In the genomic region with DNA sequence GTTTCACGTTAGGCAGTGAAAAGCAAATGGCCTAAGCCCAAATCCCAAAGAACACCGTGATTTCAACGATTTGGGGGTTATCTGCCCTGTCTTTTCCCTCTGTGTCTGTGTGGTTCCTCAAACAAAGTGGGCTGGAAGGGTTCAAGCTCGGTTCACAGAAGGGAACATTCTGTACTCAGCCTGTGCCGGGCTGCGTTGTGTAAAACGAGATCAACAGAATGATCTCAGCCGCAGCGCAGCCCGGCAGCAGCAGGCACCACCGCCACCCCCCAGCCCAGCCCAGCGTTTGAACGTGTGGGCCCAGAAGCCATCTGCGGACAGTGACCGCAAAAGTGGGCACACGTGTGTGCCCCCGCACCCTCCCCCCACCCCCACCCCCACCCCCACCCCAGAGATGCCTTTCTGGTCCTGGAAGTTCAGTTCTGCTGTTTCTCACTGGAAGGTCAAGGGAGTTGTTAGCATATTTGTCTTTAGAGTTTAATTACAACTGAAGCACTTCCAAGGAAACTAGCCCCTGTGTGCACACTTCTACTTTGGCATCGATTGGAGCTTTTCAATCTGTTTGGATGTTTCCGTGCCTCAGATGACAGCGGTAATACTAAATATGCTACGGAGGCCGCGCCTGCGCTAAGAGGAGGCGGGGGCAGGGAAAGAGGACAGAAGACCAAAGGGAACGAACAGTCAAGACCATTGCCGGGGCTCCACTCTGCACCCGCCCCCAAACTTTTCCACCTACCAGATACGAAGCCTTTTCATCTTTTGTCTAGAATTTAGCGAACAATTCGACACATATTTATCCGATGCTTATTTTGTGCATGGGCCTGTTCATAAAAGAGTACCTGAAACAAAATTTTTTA, we compare ENCODE assay signal across 8 mouse cellular contexts.
A peak's percentile ranks its signal among the peaks of the same experiment; 100 is the strongest.
DNase-seq lines count a peak whose midpoint lies in the region; ATAC-seq and TF ChIP-seq lines count a peak whose summit lies in the region.

No protein-coding gene starts in this region.

- peak; percentile 79; the same call in 1 of the 2 replicates for TF ChIP-seq POLR2A in lung, adult 2 months (IDR thresholded peaks at IDR 0.05; ENCODE audit: borderline replicate concordance, extremely low read depth, low read depth, low read length)
- TF ChIP-seq POLR2A in olfactory bulb, adult 2 months (IDR thresholded peaks at IDR 0.05; ENCODE audit: insufficient read depth, low read depth, low read length), result no peak

- peak overlapping the region; percentile 66 for H3K4me2 ChIP-seq in hindbrain, embryonic 13.5 days

- peak; percentile 87 for DNase-seq in R1 (ENCODE audit: low read depth, low spot score)
- DNase-seq in cerebellum, postnatal 36 days, result peak; percentile 70 to 71
- peak; percentile 94 for DNase-seq in gastrocnemius, adult 18-20 months (ENCODE audit: low spot score)
- DNase-seq in layer of hippocampus, adult 9-11 months, result peak; percentile 86
- peak; percentile 79 for DNase-seq in lung, adult 2 months
- peak; percentile 26 for DNase-seq in thymus, postnatal 14 days

- 2% methylated on average over 32 of the region's 32 CpGs for WGBS in hindbrain, embryonic 13.5 days
- 9% methylated on average over 32 of the region's 32 CpGs for WGBS in lung, adult 2 months
- WGBS in olfactory bulb, adult 2 months, result 12% methylated on average over 32 of the region's 32 CpGs

- H3K36me3 ChIP-seq in hindbrain, embryonic 13.5 days, result no peaks in the 10 kb centered on the region

- H3K27me3 ChIP-seq in hindbrain, embryonic 13.5 days, result peaks cover 4% of the 10 kb centered on the region; the same call in 1 of the 2 replicates

- peak overlapping the region; percentile 65 for H3K9ac ChIP-seq in hindbrain, embryonic 13.5 days

- H3K27ac ChIP-seq in hindbrain, embryonic 13.5 days, result 0 out of 2 replicates have a peak overlapping the region, but pooled peaks have one; percentile 35
- peak overlapping the region; percentile 68 for H3K27ac ChIP-seq in olfactory bulb, adult 2 months (ENCODE audit: insufficient read depth, low read depth, low read length)

- no peaks in the 10 kb centered on the region for H3K9me3 ChIP-seq in hindbrain, embryonic 13.5 days

- peak; percentile 85 for ATAC-seq in hindbrain, embryonic 13.5 days (ENCODE audit: low FRiP score)

- peaks cover 18% of the 10 kb centered on the region for H3K4me1 ChIP-seq in hindbrain, embryonic 13.5 days (replicated peaks)
- peaks cover 35% of the 10 kb centered on the region for H3K4me1 ChIP-seq in lung, adult 2 months (ENCODE audit: control insufficient read depth, insufficient read depth, low read length)
- H3K4me1 ChIP-seq in olfactory bulb, adult 2 months (ENCODE audit: control insufficient read depth, insufficient read depth, low read length), result peaks cover 16% of the 10 kb centered on the region

- no peak for TF ChIP-seq CTCF in lung, adult 2 months (IDR thresholded peaks at IDR 0.05; ENCODE audit: insufficient read depth, low read length)
- no peak for TF ChIP-seq CTCF in olfactory bulb, adult 2 months (IDR thresholded peaks at IDR 0.05; ENCODE audit: insufficient read depth, low read depth, low read length)

- peak overlapping the region; percentile 38 for H3K4me3 ChIP-seq in hindbrain, embryonic 13.5 days
- H3K4me3 ChIP-seq in lung, adult 2 months (replicated peaks; ENCODE audit: extremely low read depth, low read depth, low read length), result no peak overlapping the region
- H3K4me3 ChIP-seq in olfactory bulb, adult 2 months (ENCODE audit: insufficient read depth, low read depth, low read length), result no peak overlapping the region

Comparison
In these comparisons a context has a peak if more than half of its experiments do, and no peak if none do; other contexts are left out.
1. DNase-seq: peak in every context shown above with its lines; median percentile 94 in gastrocnemius, adult 18-20 months; 87 in R1; 86 in layer of hippocampus, adult 9-11 months; 79 in lung, adult 2 months; 70 in cerebellum, postnatal 36 days; 26 in thymus, postnatal 14 days.